In the genomic region with DNA sequence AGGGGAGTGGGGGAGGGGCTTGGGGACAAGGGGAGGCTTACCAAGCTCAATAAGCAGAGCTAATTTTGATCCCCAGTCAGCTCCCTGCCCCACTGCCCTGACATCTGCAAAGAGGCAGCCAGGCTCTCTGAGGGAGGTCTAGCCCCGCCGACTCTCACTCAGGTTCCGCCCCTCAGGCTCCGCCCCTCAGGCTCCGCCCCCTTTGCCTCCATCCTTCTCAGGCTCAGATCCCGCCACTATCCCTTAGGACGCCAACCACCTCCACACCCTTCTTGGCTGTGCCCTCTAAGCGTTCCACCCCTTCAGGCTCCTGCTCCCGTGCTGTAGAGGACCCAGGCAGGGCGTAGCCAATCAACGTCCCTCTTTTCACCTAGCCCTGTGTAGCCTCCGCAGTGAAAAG, we compare ENCODE assay signal across 10 mouse cellular contexts. TPM values are rescaled to one million over a fixed set of nuclear protein-coding genes. Genes with fewer than 3 reads are reported as not detected.
DNase-seq lines count a peak whose midpoint lies in the region; ATAC-seq and TF ChIP-seq lines count a peak whose summit lies in the region.
"Had no signal": no experiment of that assay in that cellular context is flagged by ENCODE, and none has a peak within 500 bp of the region (broad histone marks: within the 10 kb centered on the region; RNA-seq: fewer than 3 reads in every experiment).

No protein-coding gene starts in this region.

- 12% methylated on average over 12 of the region's 12 CpGs for WGBS in intestine, embryonic 14.5 days
- WGBS in intestine, postnatal 0 days = 11% methylated on average over 12 of the region's 12 CpGs
- WGBS in intestine, embryonic 15.5 days = 11% methylated on average over 12 of the region's 12 CpGs
- 9% methylated on average over 12 of the region's 12 CpGs for WGBS in neural tube, embryonic 13.5 days

- no peak overlapping the region for H3K4me3 ChIP-seq in intestine, embryonic 14.5 days (ENCODE audit: low read depth, low read length)
- no peak overlapping the region for H3K4me3 ChIP-seq in intestine, postnatal 0 days (ENCODE audit: low read depth, low read length)
- no peak overlapping the region for H3K4me3 ChIP-seq in intestine, embryonic 15.5 days (replicated peaks)
- H3K4me3 ChIP-seq in neural tube, embryonic 13.5 days = no peak overlapping the region

- no peak overlapping the region for H3K27ac ChIP-seq in intestine, embryonic 14.5 days (ENCODE audit: low read depth)
- no peak overlapping the region for H3K27ac ChIP-seq in intestine, postnatal 0 days (ENCODE audit: low read depth, low read length)
- no peak overlapping the region for H3K27ac ChIP-seq in intestine, embryonic 15.5 days
- H3K27ac ChIP-seq in neural tube, embryonic 13.5 days (replicated peaks) = no peak overlapping the region

- no peaks in the 10 kb centered on the region for H3K27me3 ChIP-seq in intestine, embryonic 14.5 days (replicated peaks; ENCODE audit: control insufficient read depth, insufficient read depth, low read length)
- H3K27me3 ChIP-seq in intestine, postnatal 0 days (replicated peaks; ENCODE audit: control insufficient read depth, insufficient read depth, low read length) = 0 out of 2 replicates have a peak, but pooled peaks cover 4% of the 10 kb centered on the region
- 0 out of 2 replicates have a peak, but pooled peaks cover 2% of the 10 kb centered on the region for H3K27me3 ChIP-seq in intestine, embryonic 15.5 days (replicated peaks)
- peaks cover 8% of the 10 kb centered on the region; the same call in 1 of the 2 replicates for H3K27me3 ChIP-seq in neural tube, embryonic 13.5 days

- TF ChIP-seq CTCF in intestine, postnatal 0 days (IDR thresholded peaks at IDR 0.05; ENCODE audit: low read depth) = no peak

- no peak overlapping the region for H3K9ac ChIP-seq in intestine, embryonic 14.5 days (ENCODE audit: low read length)
- no peak overlapping the region for H3K9ac ChIP-seq in intestine, postnatal 0 days (ENCODE audit: low read depth, low read length)
- H3K9ac ChIP-seq in intestine, embryonic 15.5 days = no peak overlapping the region
- H3K9ac ChIP-seq in neural tube, embryonic 13.5 days = no peak overlapping the region

- no peaks in the 10 kb centered on the region for H3K9me3 ChIP-seq in intestine, embryonic 14.5 days (ENCODE audit: control insufficient read depth, low read length)
- no peaks in the 10 kb centered on the region for H3K9me3 ChIP-seq in intestine, postnatal 0 days (ENCODE audit: control insufficient read depth)
- no peaks in the 10 kb centered on the region for H3K9me3 ChIP-seq in intestine, embryonic 15.5 days
- no peaks in the 10 kb centered on the region for H3K9me3 ChIP-seq in neural tube, embryonic 13.5 days
- H3K9me3 ChIP-seq: G1E had no signal

- ATAC-seq in intestine, embryonic 14.5 days (replicated peaks; ENCODE audit: low FRiP score, low TSS enrichment, low read depth) = no peak
- ATAC-seq in intestine, postnatal 0 days = no peak
- ATAC-seq in intestine, embryonic 15.5 days = 0 out of 2 replicates have a peak, but pooled peaks have one; percentile 37
- no peak for ATAC-seq in neural tube, embryonic 13.5 days (ENCODE audit: low read depth)
- no peak for ATAC-seq in activated CD4-positive, CD25-positive, alpha-beta regulatory T cell, adult 4 months
- no peak for ATAC-seq in cerebellum, adult (ENCODE audit: insufficient number of reproducible peaks, low FRiP score, low TSS enrichment)

- no peaks in the 10 kb centered on the region for H3K36me3 ChIP-seq in intestine, embryonic 14.5 days (ENCODE audit: control insufficient read depth, insufficient read depth, low read length)
- H3K36me3 ChIP-seq in intestine, postnatal 0 days (ENCODE audit: control insufficient read depth, insufficient read depth) = no peaks in the 10 kb centered on the region
- H3K36me3 ChIP-seq in intestine, embryonic 15.5 days = no peaks in the 10 kb centered on the region
- no peaks in the 10 kb centered on the region for H3K36me3 ChIP-seq in neural tube, embryonic 13.5 days
- H3K36me3 ChIP-seq: G1E had no signal

- peaks cover 8% of the 10 kb centered on the region for H3K4me1 ChIP-seq in intestine, embryonic 14.5 days (replicated peaks; ENCODE audit: control insufficient read depth, insufficient read depth, low read length)
- H3K4me1 ChIP-seq in intestine, postnatal 0 days (replicated peaks; ENCODE audit: control insufficient read depth, insufficient read depth, low read length) = no peaks in the 10 kb centered on the region
- peaks cover 17% of the 10 kb centered on the region for H3K4me1 ChIP-seq in intestine, embryonic 15.5 days (replicated peaks)
- H3K4me1 ChIP-seq in neural tube, embryonic 13.5 days (replicated peaks) = peaks cover 41% of the 10 kb centered on the region

- no peak for DNase-seq in intestine, embryonic 14.5 days (ENCODE audit: low spot score)
- peak; percentile 85 for DNase-seq in embryo, embryonic 10.5 days (ENCODE audit: low spot score)
- no peak for DNase-seq in urinary bladder, postnatal 10 days (ENCODE audit: low spot score)
- DNase-seq: cerebellum, adult 9-10 months had no signal

- H3K4me2 ChIP-seq in intestine, embryonic 14.5 days (ENCODE audit: low read length) = peak overlapping the region; percentile 20; the same call in 1 of the 2 replicates
- no peak overlapping the region for H3K4me2 ChIP-seq in intestine, postnatal 0 days (replicated peaks; ENCODE audit: low read depth)
- H3K4me2 ChIP-seq in intestine, embryonic 15.5 days (replicated peaks) = peak overlapping the region; percentile 26; the same call in 1 of the 2 replicates
- peak overlapping the region; percentile 22 for H3K4me2 ChIP-seq in neural tube, embryonic 13.5 days

RNA-seq across cellular contexts. Expression of gene Cpne5, which starts 49.0 kb away (rescaled TPM):
- polyA plus RNA-seq in intestine, embryonic 14.5 days (2014; fragmentation: Nextera tagmentation; extraction: Ambion mirVana) = 12.9 and 14.6 TPM in 2 replicates
- 2.7 and 3.3 TPM in 2 replicates for polyA plus RNA-seq in intestine, postnatal 0 days (2015; fragmentation: Nextera tagmentation; extraction: Ambion mirVana)
- polyA plus RNA-seq in intestine, embryonic 15.5 days (2015; fragmentation: Nextera tagmentation; extraction: Ambion mirVana) = 7.5 and 8.3 TPM in 2 replicates
- 21.6 and 23.4 TPM in 2 replicates for polyA plus RNA-seq in neural tube, embryonic 13.5 days (2015; fragmentation: Nextera tagmentation; extraction: Ambion mirVana)
- 1 to 10 TPM; 1.5 to 1.6 TPM for polyA plus RNA-seq in activated CD4-positive, CD25-positive, alpha-beta regulatory T cell, adult 4 months (2017; shearing (Covaris generic))
